In the genomic region with DNA sequence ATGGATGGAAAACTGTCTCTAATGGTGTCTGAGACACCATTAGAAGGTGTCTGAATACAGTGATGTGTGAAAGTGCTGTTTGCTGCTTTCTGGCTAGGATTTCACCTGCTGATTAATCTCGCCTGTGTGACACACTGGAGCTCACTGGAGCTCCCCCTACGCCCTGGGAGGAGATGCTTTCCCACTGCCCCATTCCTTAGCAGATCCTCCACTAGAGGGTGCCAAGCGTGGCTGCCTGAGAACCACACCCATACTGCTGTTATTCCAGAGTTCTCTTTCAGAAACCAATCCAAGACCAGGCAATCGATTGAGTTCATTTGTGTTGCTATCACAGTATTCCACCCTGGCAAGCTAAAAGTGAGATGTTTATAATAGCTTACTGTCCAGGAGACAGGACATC, we compare ENCODE assay signal across 12 mouse cellular contexts.
DNase-seq lines count a peak whose midpoint lies in the region; TF ChIP-seq lines count a peak whose summit lies in the region.
"Had no signal": no experiment of that assay in that cellular context is flagged by ENCODE, and none has a peak within 500 bp of the region (broad histone marks: within the 10 kb centered on the region; RNA-seq: fewer than 3 reads in every experiment).

No protein-coding gene starts in this region.

- H3K4me3 ChIP-seq in lung, adult 2 months (replicated peaks; ENCODE audit: extremely low read depth, low read depth, low read length): no peak overlapping the region
- H3K4me3 ChIP-seq: heart, embryonic 10.5 days; liver, embryonic 13.5 days; midbrain, embryonic 12.5 days had no signal

- no peak for TF ChIP-seq POLR2A in lung, adult 2 months (IDR thresholded peaks at IDR 0.05; ENCODE audit: borderline replicate concordance, extremely low read depth, low read depth, low read length)

- peak; percentile 33 for DNase-seq in heart, adult 11 months
- no peak for DNase-seq in heart, adult 18-20 months
- no peak for DNase-seq in lung, adult 2 months
- DNase-seq in lung, postnatal 14 days: no peak
- peak; percentile 39 for DNase-seq in R1 (ENCODE audit: low read depth, low spot score)
- DNase-seq in forelimb bud, embryonic 11.5 days (ENCODE audit: low read depth, low spot score): peak; percentile 1
- DNase-seq in adrenal gland, adult 8-10 months: no peak
- no peak for DNase-seq in adrenal gland, postnatal 14 days
- DNase-seq: liver, embryonic 13.5 days; right cerebral cortex, postnatal 14 days had no signal

- TF ChIP-seq CTCF in lung, adult 2 months (IDR thresholded peaks at IDR 0.05; ENCODE audit: insufficient read depth, low read length): 0 out of 2 replicates have a peak, but pooled peaks have one; percentile 16

- WGBS in lung, adult 2 months: 35% methylated on average over 4 of the region's 4 CpGs

- no peaks in the 10 kb centered on the region for H3K4me1 ChIP-seq in lung, adult 2 months (ENCODE audit: control insufficient read depth, insufficient read depth, low read length)
- H3K4me1 ChIP-seq: heart, embryonic 10.5 days; liver, embryonic 13.5 days; midbrain, embryonic 12.5 days had no signal

Comparison
In these comparisons a context has a peak if more than half of its experiments do, and no peak if none do; other contexts are left out.
1. DNase-seq: peak in heart, adult 11 months (single experiment), R1 (single experiment) and forelimb bud, embryonic 11.5 days (single experiment); none in heart, adult 18-20 months (0 of 2), lung, adult 2 months (single experiment), lung, postnatal 14 days (single experiment), adrenal gland, adult 8-10 months (single experiment) and adrenal gland, postnatal 14 days (single experiment).